Mouse (Mus musculus) megakaryocyte, embryonic 14.5 days (primary cell): ENCODE measurements around the gene Gm47289.

Experiments used
- FLI1 ChIP-seq: IDR thresholded peaks from 2 replicates; pipeline ENCODE4 v1.6.1; 2012; ENCODE audit warnings: low read length, inconsistent platforms, mixed read lengths
- GATA1 ChIP-seq: IDR thresholded peaks from 3 replicates; pipeline ENCODE4 v1.6.1; 2012; ENCODE audit warnings: mixed read lengths, low read length, inconsistent platforms, borderline replicate concordance

DNA sequence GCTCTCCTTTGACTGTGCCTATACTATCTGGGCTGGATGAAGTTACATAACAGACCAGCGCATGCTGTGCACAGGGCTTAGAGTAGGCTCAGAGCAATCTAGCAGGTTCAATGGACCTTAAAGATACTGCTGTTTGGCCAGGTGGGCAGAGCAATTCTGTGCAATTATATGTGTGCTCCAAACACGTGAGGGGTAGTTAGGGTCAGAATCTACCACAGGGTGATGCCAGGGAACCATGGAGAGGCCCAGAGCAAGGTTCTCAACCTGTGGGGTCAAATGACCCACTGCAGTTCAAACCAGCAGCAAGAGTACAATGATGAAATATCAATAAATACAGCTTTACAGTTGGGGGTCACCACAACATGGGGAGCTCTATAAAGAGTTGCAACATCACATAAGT, 47.7 kb downstream of the Gm47289 start:
- no peak for TF ChIP-seq GATA1
- no peak for TF ChIP-seq FLI1
